Mouse (Mus musculus): ENCODE data around the gene Olfr836.

DNA sequence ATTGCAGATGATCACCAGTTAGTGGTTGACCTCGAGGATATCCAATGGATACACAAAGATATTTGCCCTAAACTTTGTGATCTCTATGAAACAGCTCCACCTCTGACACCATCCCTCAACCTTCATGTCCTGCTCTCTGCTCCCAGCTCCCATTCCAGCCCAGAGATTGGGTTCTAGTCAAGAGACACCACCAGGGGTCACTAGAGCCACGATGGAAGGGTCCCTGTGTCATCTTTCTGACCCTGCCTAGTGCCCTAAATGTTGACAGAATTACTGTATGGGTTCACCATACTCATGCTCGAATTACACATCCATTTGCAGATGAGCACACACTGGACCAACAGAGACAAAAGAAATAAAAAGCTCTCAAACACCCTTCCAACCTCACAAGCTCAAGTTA, 35.2 kb upstream of the Olfr836 start:
- TF ChIP-seq CTCF (IDR thresholded peaks at IDR 0.05; ENCODE audit: low read depth) (no peak), EP300 (IDR thresholded peaks at IDR 0.05; ENCODE audit: low read depth) (no peak)

All from heart, postnatal 0 days (tissue).